Mouse (Mus musculus) kidney, postnatal 0 days (tissue): Measurements from ENCODE around the gene Cxcl10. TPM values are rescaled to one million over a fixed set of nuclear protein-coding genes. Genes with fewer than 3 reads are reported as not detected.

ENCODE experiments used
- ATAC-seq: fragments of 200-750 bp; cut with Nextera tagmentation; replicated peaks from 2 replicates; pipeline ENCODE4 v1.8.0; 2017; ENCODE audit warnings: low read depth, moderate number of reproducible peaks, moderate TSS enrichment, moderate library complexity; ENCODE audit not compliant: low FRiP score
- DNase-seq: peaks from one replicate; pipeline ENCODE4 v3.0.0-alpha.2; 2016; ENCODE audit warnings: low spot score
- H3K27ac ChIP-seq: fragments of 300-500 bp; sonication (generic); 2 replicates; pipeline ENCODE4 v1.5.1; 2014; ENCODE audit warnings: mild to moderate bottlenecking
- H3K27me3 ChIP-seq: fragments of 300-500 bp; sonication (generic); 2 replicates; pipeline ENCODE4 v1.6.1; 2014; ENCODE audit warnings: low read length, mixed read lengths; ENCODE audit not compliant: insufficient read depth
- H3K36me3 ChIP-seq: fragments of 300-500 bp; sonication (generic); 2 replicates; pipeline ENCODE4 v1.6.1; 2014; ENCODE audit warnings: low read length, mixed read lengths; ENCODE audit not compliant: insufficient read depth
- H3K4me1 ChIP-seq: fragments of 300-500 bp; sonication (generic); replicated peaks from 2 replicates; pipeline ENCODE4 v1.6.1; 2014; ENCODE audit warnings: antibody characterized with exemption, low read length, mixed read lengths; ENCODE audit not compliant: insufficient read depth
- H3K4me2 ChIP-seq: fragments of 300-500 bp; sonication (generic); 2 replicates; pipeline ENCODE4 v1.6.1; 2014; ENCODE audit warnings: mild to moderate bottlenecking, low read length, moderate library complexity, mixed read lengths
- H3K4me3 ChIP-seq: fragments of 300-500 bp; sonication (generic); replicated peaks from 2 replicates; pipeline ENCODE4 v1.5.1; 2014; ENCODE audit warnings: low read depth, low read length
- H3K9ac ChIP-seq: fragments of 300-500 bp; sonication (generic); 2 replicates; pipeline ENCODE4 v1.6.1; 2014; ENCODE audit warnings: low read depth, low read length
- H3K9me3 ChIP-seq: fragments of 300-500 bp; sonication (generic); replicated peaks from 2 replicates; pipeline ENCODE4 v1.6.1; 2016; ENCODE audit warnings: low read length, inconsistent platforms, mixed read lengths
- CTCF ChIP-seq: IDR thresholded peaks from 2 replicates; pipeline ENCODE4 v1.5.1; 2016; ENCODE audit warnings: antibody characterized with exemption, low read depth, mild to moderate bottlenecking, moderate library complexity
- WGBS: fragments of 180-500 bp; shearing (Covaris S2); extraction: QIAGEN DNeasy Blood & Tissue Kit; methylation state at CpG from one replicate; pipeline ENCODE4 v1.1.7; 2014; 5-methylcytosine and 5-hydroxymethylcytosine counted together
- polyA plus RNA-seq: library from polyadenylated mRNA; unstranded; fragments of >200 nt; fragmentation: Nextera tagmentation; extraction: Ambion mirVana; gene quantifications from 2 replicates; pipeline ENCODE4 v1.2.1, GENCODE M21; 2015

Cxcl10 gene
- polyA plus RNA-seq, 1 experiment from 2014 or later: 3.8 TPM

DNA sequence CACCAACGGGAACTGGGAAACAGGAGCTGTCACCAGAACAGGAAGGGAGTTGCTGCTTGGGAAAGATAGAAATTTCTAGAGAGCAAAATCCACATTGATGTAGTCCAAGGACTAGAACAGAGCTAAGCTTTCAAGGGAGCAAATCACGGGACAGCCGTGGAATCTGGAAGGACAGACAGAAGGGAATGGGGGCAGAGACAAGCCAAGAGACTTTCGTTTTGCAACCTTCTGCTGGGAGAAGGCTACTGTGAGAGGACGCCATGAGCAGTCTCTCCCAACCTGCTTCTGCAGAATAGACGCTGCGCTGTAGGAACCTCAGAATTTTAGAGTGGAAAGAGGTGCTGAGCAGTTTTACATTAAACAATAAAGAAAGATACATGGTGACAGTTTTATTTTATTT is 1.0 kb upstream of the Cxcl10 start:
- no peak for TF ChIP-seq CTCF

DNA sequence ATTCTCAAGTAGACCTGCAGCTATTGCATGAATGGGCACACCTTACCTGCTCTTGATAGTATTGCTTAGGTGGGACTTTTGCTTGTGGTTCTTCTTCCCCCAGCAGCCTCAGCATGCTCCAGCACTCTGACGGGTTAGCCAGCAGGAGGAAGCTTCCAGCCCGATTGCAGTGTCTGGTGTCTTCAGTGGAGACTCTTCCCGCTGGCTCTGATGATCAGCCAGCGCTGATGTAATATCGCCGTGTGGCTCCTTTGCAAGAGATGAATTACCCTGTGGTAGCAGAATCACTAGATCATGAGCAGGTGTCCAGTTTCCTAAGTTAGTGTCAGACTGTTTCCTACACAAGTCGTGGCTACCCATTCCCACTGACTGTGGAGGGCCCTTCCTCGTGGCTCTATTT is 3.7 kb downstream of the Cxcl10 start:
- no peak for TF ChIP-seq CTCF
- Histone ChIP-seq H3K9me3 (no peaks in the 10 kb centered on the region), H3K27me3 (no peaks in the 10 kb centered on the region), H3K4me1 (0 out of 2 replicates have a peak, but pooled peaks cover 5% of the 10 kb centered on the region), H3K9ac (no peak overlapping the region), H3K27ac (no peak overlapping the region), H3K36me3 (no peaks in the 10 kb centered on the region), H3K4me2 (no peak overlapping the region), H3K4me3 (no peak overlapping the region)
- WGBS: 78% methylated on average over 8 of the region's 8 CpGs
- no peak for DNase-seq
- no peak for ATAC-seq

More for the DNA sequence above, 1.0 kb upstream of the Cxcl10 start:
- 0 out of 2 replicates have a peak, but pooled peaks cover 5% of the 10 kb centered on the region for H3K4me1 ChIP-seq
- no peak overlapping the region for H3K4me2 ChIP-seq
- H3K9me3 ChIP-seq: no peaks in the 10 kb centered on the region
- H3K36me3 ChIP-seq: no peaks in the 10 kb centered on the region
- no peak overlapping the region for H3K4me3 ChIP-seq
- no peak for ATAC-seq
- 72% methylated on average over 7 of the region's 7 CpGs for WGBS
- no peak overlapping the region for H3K27ac ChIP-seq
- no peaks in the 10 kb centered on the region for H3K27me3 ChIP-seq
- no peak for DNase-seq
- H3K9ac ChIP-seq: no peak overlapping the region

GRCm38 (mm10) chr5:92340606-92341005 is 8.1 kb downstream of the Cxcl10 start:
- H3K27me3 ChIP-seq: no peaks in the 10 kb centered on the region
- no peak overlapping the region for H3K4me3 ChIP-seq
- no peaks in the 10 kb centered on the region for H3K9me3 ChIP-seq
- H3K4me1 ChIP-seq: no peaks in the 10 kb centered on the region
- H3K9ac ChIP-seq: no peak overlapping the region
- ATAC-seq: no peak
- H3K4me2 ChIP-seq: no peak overlapping the region
- 63% methylated on average over 4 of the region's 4 CpGs for WGBS
- H3K27ac ChIP-seq: no peak overlapping the region
- TF ChIP-seq CTCF: no peak
- DNase-seq: no peak
- no peaks in the 10 kb centered on the region for H3K36me3 ChIP-seq

- Histone ChIP-seq H3K4me3 (no peak overlapping the region), H3K4me2 (no peak overlapping the region), H3K9ac (no peak overlapping the region), H3K27me3 (no peaks in the 10 kb centered on the region), H3K36me3 (no peaks in the 10 kb centered on the region), H3K9me3 (no peaks in the 10 kb centered on the region), H3K4me1 (no peaks in the 10 kb centered on the region), H3K27ac (no peak overlapping the region)
- WGBS: 72% methylated on average over 3 of the region's 3 CpGs
- ATAC-seq (no peak), DNase-seq (no peak)
- TF ChIP-seq CTCF: no peak
Observed at GRCm38 (mm10) chr5:92336743-92337142, 11.9 kb downstream of the Cxcl10 start.

DNA sequence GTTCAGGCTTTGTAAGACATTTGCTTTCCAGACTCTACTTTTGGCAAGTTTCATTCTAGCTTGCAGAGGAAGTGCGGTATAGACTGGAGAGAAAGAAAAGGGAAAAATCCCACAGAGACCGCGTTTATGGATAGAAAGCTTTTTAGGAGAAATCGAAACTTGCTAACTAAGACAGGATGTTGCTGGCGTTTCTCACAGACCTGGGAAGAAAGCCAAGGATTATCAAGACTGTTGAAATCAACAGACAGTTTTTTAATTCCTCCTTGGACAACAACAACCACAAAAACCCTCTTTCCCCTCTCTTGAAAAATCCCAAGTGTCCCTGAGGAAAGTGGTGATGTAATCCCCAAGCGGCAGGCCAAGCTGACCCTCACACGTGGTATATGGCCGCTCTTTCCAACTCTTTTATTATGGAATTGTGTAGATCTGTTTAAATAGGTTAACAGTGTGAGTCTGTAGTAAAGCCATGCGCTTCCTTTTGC is 16.3 kb downstream of the Cxcl10 start:
- no peak overlapping the region; the same call in 1 of the 2 replicates for H3K4me3 ChIP-seq
- H3K36me3 ChIP-seq: no peaks in the 10 kb centered on the region
- H3K9me3 ChIP-seq: no peaks in the 10 kb centered on the region
- no peaks in the 10 kb centered on the region for H3K4me1 ChIP-seq
- DNase-seq (peak; percentile 85), ATAC-seq (no peak)
- H3K4me2 ChIP-seq: peak overlapping the region; percentile 27
- no peak overlapping the region for H3K9ac ChIP-seq
- no peak for TF ChIP-seq CTCF
- peak overlapping the region; percentile 81 for H3K27ac ChIP-seq
- no peaks in the 10 kb centered on the region for H3K27me3 ChIP-seq
- WGBS: 43% methylated on average over 9 of the region's 9 CpGs

GRCm38 (mm10) chr5:92331635-92332338 is 16.9 kb downstream of the Cxcl10 start, which contains the start of gene Art3:
Gene Art3 (plus strand): TSS chr5:92331827.
- ATAC-seq (no peak), DNase-seq (no peak)
- Histone ChIP-seq H3K4me3 (no peak within 1 kb of the TSS; the same call in 1 of the 2 replicates), H3K27me3 (no peaks in the 10 kb centered on the region), H3K4me1 (no peaks in the 10 kb centered on the region), H3K36me3 (no peaks in the 10 kb centered on the region), H3K4me2 (peak within 1 kb of the TSS; percentile 27), H3K9me3 (no peaks in the 10 kb centered on the region), H3K27ac (peak within 1 kb of the TSS; percentile 81), H3K9ac (no peak within 1 kb of the TSS)
- TF ChIP-seq CTCF: no peak
- WGBS: 85% methylated on average over 17 of the region's 17 CpGs
